Mouse (Mus musculus): ENCODE measurements around the gene Acvrl1.
A peak's percentile ranks its signal among the peaks of the same experiment; 100 is the strongest.

The Acvrl1 gene

DNA sequence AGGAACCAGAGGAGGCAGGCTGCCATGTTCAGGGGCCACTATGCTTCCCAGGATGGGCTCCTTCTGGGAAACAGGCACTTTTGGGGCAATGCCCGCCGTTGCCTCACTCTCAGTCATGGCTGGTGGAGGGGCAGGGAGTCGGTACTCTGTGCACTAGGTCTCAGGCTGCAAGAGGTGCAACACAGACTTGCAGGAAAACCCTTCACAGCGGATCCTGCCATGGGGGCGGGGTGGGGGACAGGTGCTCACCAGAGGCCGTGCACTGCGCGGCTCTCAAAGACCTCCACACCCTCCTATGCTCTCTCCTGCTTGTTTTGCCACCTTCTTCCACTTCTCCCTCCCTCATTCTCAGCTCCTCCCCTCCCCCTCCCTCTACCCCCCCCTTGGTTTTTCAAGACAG is 14.3 kb downstream of the Acvrl1 start:
- no peak for DNase-seq (ENCODE audit: low read depth)

DNA sequence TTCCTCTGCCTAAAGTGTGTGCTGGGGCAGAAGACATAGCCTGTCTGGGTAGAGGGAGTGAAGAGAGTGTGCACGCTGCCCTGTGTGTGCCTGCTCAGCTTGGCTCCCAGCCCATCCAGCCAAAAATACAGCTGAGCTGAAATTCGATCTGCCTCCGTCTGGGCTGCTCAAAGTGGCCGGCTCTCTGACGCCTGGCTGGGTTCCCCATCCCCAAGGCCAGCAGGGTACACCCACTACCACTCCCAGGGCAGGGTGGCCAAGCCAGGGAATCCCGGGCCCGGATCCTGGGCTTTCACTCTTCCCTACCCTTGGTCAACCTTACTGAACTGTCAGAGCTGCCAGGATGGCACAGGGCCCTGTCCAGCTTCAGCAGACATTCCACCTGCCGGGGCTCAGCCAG is 15.2 kb downstream of the Acvrl1 start:
- no peak for DNase-seq (ENCODE audit: low read depth)

DNA sequence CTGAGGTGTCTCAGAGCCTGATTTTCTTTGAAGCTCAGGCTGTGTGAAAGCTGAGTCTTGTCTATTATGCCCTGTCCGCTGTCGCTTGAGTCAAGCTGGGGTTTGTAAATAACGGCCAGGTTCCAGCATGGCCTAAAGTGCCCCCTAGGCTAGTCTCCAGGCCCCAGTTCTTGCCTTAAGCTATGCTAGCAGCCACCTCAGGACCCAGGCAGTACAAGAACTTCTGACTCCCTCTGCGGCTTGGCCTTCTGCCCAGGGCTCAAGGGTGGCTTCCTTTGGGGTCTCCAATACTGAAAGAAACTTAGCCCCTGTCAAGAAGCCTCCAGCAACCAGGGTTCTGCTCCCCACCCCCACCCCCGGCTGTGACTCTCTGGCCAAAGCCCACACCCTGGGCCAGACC is 15.9 kb downstream of the Acvrl1 start:
- DNase-seq (ENCODE audit: low read depth): no peak

DNA sequence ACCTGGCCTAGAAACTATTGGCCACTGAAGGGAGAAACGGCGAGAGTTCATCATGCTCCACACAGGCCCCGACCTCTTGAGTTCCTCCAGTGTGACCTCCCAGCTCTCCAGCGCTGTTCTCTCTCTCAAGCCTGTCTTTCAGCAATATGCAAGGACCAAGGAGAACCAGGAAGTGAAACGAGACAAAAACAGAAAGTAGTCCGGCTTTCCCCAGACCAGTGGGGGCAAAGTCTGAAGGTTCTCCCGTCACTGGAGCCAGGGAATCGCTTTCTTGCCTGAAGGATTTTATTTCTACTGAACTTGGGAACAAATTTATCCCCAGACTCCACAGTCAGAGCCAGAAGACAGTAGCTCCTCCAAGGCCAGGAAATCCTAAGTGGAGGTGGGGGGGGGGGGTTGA is 16.5 kb downstream of the Acvrl1 start:
- no peak for DNase-seq (ENCODE audit: low read depth)

DNA sequence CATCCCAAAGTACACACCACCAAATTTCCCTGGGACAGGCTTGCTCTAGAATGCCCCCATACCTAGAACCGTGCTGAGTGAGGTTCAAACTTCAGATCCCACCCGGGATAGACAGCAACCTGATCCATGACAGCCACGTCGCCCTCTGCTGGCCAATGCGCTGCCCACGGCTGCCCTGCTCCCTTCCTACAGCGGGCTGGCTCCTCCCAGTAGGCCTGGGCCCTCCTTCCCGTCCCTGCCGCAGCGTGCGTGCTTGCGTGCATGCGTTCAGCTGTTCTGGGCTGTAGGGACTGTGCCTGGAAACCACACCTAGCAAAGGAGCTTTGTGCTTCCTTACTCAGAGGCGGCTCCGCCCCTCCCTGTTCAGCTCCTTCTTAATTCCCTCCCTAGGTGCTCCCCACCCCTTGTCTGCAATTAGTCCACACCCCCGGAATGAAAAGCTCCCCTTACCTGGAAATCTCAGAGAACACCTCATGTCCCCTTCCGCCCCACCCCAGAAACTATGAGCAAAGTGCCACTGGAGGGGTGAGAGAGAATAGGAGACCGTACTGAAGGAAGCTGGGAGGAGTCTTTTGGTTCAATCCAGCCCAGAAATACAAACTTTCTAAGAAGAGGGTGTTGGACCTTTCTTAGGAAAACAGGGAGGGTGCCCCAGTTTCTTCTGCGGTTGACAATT is 17.2 kb downstream of the Acvrl1 start:
- DNase-seq (ENCODE audit: low read depth): peak; percentile 93

DNA sequence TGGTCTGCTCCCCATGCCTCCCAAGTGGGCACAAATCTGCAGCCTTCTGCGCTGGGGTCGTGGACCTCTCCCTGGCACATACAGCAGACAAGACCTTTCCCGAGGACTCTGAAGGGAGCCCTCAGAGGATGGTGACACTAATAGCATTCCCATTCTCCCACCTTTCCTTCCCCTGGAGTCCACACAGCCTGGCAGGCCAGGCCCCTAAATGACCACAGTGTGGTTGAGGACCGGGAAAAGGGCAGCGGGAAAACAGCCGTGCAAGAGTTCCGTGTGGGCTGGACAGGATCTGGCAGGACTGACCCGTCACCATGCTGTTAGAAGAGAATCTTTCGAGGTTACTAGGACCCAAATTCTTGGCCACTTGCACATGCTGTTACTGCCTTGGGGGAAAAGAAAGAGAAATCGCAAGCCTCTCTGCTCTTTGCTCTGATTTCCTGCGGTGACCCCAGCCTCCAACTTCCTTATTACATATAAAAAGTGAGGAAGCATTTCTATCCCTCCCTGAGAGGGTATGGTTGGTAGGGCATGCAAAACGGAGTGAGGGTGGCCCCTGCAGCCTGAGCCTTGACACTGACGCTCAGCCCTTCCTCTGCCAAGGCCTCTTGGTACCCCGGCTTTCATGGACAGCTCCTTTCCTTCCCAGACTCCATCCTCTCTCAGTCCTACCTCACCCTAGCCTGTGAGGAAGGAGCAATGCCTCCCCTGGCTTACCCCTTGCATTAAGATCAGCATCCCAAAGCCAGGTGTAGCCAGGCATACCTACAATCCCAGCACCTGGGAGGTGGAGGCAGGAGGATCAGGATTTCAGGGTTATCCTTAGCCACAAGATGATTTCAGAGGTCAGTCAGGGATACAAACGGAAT is 18.0 kb downstream of the Acvrl1 start:
- DNase-seq (ENCODE audit: low read depth): no peak

DNA sequence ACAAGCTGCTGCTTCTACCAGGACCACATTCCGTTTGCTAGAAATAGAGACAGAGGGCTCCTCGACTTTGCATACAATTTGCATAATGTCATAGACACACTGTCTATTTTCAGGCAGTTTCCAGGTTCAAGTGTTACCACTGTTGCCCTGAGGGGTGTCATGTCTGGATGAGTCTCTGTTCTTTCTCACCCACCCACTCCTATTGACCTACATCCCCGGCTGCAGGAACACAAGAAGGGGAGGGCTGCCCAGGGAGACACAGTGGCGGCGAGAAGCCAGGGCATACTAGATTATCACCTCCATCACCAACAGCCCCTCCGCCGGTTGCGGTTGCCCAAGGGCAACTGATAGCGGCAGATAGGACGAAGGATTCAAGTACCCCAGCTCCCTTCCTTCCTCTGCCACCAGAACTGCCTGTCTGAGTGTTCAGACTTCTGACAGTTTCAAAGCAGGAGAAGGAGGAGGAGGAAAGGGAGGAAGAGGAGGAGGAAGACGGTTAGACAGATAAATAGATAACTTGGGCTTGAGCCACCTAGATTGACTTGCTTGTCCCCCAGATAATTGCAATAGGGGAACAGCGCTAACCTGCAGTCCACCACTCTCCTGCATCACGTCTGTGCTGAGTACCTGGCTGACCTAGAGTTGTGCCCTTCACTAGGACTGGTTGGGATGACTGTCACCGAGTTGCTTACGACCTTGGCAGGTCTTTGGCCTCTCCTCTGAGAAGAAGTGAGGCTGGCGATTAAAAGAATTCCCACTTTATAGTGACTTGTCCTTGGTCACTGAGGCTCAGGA is 19.0 kb downstream of the Acvrl1 start:
- DNase-seq (ENCODE audit: low read depth): peak; percentile 41

DNA sequence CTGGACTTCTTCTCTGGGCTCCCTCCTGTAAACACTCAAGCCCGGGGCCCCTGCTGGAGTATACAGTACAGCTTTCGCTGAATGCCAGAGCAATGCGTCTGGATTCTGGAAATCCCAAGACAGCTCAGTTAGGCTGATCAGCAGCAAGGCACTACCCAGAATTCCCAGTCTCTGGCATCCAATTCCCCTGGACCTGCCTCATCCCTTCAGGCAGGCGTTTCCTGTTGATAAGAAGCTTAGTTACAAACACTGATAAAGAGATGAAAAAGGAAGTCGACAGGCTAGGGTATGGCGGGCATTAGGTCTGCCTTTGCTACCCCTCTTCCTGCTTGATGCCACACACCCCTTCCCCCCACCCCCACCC is 19.6 kb downstream of the Acvrl1 start:
- DNase-seq (ENCODE audit: low read depth): peak; percentile 41

DNA sequence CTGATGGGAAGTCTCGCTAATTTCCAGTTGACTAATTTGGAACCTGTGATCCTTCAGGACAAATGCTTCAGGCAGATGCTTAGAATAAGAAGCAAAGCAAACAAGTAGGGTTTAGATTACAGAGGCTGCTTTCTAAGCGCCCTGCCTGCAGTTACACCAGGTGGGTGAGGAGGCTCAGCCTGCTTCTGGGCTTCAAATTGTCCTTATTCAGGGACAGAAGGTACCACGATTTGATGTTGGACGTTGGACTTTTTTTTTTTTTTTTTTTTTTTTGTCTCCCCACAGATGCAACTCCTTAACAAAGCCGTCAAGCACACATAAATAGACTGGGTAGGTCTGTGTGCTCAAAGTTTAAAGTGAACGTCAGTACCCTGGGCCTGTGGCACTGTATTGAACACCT is 20.3 kb downstream of the Acvrl1 start:
- no peak for DNase-seq (ENCODE audit: low read depth)

DNA sequence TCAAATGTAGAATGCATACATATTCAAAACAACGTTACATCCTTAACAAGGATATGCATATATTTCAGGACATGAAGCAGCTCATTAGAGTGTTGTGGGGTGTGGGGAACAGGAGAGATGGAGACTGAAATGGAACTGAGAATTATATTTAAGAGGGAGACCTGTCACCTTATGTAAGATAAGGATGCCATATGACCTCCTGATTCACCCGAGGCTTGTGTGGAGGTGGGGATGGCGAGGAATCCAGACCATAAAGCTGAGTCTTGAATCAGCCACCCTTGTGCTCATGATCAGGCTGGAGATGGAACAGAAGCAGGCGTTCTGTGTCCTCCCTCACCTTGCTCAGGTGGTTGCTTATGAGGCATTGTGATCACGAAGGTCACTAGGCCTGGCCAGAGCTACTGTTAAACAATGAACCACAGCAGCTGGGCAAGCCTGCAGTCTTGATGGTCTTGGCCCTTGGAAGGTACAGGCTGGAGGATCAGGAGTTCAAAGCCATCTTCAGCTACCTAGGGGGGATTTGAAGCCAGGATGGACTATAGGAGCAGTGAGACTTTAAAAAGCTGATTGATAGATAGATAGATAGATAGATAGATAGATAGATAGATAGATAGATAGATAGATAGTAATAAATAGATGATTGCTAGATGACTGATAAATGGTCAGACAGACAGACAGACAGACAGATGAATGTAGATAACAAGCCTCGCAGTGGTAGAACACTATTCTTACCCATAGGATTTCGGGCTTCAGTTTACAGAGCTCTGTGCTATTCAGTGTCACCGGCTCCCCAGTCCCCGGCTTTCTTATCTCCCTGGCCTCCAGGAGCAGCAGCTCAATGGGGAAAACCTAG is 23.3 kb downstream of the Acvrl1 start:
- DNase-seq (ENCODE audit: low read depth): no peak

DNA sequence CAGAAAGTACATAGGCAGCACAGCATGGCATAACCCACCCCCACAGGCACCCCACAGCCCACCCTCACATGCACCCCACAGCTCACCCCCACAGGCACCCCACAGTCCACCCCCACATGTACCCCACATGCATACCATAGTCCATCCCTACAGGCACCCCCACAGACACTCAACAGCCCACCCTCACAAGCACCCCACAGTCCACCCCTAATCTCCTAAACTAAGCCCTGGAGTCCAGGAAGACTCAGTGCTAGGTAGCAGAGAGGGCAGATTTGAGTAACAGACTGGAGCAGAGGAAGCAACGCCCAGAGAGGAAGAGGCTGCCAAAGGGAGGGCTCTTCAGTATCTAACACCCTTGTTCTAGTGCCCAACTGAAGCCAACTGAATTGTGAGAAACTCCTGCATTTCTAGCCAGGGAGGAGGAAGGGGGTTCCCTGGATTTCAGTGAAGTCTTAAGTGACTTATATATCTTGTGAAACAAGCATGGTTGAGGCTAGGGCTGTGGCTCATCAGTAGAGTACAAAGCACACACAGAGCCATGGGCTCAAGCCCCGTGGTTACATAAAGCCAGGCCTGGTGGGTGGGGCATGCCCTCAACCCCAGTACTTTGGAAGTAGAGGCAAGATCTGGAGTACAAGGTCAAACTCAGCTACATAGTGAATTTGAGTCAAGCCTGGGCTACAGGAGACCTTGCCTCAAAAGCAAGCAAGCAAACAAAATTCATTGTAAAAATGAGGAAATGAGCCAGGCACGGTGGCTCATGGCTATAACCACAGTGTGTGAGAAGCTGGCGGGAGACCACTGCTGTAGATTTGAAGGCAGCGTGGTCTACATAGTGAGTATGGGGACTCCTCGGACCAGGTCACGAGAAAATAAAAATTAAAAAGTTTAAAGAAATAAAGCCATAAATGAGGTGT is 26.6 kb downstream of the Acvrl1 start:
- DNase-seq (ENCODE audit: low read depth): no peak

DNA sequence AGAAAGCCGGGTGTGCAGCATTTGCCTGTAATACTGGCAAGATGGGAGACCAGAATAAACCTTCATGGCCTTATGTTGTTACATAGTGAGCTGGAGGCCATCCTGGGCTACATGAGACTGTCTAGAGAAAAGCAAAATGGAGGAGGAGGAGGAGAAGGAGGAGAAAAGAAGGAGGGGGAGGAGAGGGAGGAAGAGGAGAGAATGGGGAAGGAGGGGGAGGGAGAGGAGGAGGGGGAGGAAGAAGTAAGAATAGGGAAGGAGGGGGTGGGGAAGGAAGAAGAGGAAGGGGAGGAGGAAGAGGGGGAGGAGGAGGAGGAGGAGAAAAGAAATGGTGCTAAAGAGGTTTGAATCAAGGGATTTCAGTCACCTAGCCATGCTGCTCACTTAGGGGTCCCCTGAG is 31.8 kb downstream of the Acvrl1 start:
- DNase-seq (ENCODE audit: low read depth): no peak

DNA sequence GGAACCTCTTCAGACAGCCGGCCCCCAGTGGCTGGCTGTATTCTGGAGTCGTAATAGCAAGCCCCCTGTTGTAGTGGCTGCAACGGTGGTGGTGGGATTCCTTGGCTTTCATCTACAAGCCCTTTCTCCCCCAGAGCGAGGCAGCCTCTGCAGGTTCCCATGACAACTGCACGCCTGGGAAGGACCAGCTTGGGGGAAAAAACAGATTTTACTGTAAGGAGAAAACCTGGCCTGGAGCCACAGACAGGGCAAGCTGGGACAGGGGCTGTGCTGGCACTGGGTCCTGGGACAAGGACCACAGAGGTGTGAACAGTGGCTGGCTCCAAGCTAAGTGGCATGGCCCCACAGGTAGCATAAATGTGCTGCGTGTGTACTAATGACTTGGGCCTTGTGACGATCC is 32.3 kb downstream of the Acvrl1 start:
- DNase-seq (ENCODE audit: low read depth): no peak

DNA sequence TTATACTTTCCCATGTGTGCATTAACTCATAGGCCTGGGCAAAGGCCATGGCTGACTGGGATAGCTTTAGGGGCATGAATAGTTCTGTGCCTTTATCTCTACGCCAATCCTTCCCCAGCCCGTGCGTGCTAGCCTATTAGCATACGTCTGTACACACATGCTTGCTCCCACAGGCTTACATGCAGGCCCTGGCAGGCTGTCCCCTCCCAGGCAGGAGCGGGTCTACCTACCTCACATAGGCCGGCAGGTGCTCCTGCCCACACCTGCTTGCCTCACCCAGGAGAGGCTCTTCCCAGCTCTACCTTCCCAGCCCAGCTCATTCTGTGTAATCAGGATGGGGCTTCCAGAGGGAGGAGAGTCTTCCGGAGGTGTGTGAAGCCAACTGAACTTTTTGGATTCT is 33.2 kb downstream of the Acvrl1 start:
- no peak for DNase-seq (ENCODE audit: low read depth)

DNA sequence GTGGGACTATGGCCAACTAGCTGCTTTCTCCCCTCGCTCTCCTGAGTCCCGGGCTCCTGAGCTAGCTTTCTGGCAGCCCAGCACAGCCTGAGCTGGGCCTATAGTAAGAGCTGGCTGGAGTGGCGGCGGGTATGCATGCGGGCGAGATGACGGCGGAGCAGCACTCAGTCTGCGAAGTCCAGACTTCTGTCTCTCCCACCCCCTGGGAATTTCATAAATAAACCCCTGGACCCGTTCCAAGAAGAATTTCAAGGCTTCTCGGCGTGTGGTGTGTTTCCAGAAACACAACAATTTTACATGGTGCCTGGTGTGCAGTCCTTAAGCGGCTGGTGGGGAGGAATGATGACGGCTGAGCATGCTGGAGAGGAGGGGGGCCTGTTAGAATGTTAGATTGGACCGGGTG is 34.7 kb downstream of the Acvrl1 start:
- DNase-seq (ENCODE audit: low read depth): no peak

DNA sequence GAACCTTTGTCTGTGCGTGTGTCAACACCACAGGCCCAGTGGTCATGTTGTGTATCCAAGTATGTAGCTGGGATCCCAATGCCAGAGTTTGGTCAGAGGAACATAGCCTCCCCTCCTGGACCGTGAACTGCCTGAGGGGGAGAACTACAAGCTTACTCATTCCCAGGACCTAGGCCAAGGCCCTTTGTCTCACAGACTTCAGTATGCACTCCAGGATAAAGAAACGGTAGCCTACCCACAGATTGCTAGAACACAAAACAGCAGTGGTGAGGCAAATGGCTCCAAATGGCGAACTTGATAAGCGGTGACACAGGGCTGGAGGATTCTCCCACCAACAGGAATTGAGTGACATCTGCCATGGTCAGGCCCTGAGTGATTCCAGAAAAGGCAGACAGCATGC is 35.5 kb downstream of the Acvrl1 start:
- no peak for DNase-seq (ENCODE audit: low read depth)

DNA sequence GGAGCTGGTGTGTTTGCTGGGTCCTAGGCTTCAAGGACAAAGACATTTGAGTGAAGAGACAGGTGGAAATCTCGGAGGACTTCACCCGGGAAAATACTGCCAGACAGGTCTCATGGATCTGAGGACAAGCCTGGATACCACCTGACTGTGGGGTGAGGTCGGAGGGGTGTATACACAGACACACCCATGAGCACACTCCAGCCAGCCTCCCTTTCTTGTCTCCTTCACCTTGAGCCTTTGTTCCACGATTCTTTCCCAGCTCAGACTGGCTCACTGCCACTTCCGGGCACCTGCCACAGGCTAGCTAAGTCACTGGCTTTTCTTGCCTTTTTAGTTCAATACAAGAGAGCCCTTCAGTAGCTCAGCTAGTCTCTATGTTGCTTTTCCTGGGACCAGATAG is 36.0 kb downstream of the Acvrl1 start:
- DNase-seq (ENCODE audit: low read depth): no peak

DNA sequence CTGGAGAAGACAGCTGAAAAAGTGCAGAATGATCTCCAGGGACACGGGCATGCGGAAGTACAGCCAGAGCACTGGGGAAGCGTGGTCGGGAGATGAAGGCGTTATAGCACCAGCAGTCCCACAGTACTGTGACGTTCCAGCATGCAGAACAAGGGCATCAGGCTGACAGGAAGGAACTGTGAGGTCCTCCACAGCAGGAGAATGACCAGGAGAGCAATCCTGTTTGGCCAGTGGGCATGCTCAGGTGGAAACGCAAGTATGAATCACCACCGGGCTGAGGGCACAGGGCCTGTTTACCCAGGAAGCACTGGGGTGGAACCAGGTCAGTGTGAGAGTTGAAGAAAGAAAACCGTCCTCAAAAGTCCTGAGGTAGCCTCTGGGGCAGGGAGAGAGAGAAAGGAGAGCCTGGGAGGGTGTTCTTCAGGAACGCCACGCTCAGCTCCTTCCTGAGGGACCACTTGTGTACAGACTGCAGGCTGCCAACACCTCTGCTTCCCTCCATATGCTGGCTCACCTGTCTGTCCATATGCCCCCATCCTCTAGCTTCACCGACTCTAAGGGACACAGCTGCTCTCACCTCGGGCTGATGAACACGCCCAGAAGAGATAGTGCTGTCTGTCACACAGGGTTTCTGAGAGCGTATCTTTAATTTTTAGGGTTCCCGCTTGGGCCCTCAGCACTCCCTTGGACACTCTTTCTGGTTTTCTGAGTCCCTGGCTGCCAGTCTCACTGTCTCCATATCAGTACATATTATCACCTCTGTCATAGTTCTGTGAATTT is 37.5 kb downstream of the Acvrl1 start:
- no peak for DNase-seq (ENCODE audit: low read depth)

DNA sequence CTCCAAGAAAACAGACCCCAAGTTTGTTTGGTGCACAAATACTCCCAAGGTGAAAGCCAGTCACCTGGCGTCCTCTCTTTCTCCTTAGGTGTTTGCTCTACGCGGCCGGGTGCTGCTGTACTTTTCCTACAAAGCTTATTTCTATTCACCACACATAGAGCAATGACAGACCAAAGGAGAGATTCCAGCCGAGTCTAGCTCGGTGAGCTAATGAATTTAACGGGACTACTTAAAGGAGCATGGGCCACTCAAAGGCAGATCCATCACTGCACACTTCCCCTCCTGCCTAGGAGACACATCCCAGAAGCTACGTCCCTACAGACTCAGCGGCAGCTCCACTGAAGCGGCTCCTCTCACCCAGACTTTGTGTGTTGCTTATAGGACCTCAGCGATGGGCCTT is 39.2 kb downstream of the Acvrl1 start:
- DNase-seq (ENCODE audit: low read depth): no peak

DNA sequence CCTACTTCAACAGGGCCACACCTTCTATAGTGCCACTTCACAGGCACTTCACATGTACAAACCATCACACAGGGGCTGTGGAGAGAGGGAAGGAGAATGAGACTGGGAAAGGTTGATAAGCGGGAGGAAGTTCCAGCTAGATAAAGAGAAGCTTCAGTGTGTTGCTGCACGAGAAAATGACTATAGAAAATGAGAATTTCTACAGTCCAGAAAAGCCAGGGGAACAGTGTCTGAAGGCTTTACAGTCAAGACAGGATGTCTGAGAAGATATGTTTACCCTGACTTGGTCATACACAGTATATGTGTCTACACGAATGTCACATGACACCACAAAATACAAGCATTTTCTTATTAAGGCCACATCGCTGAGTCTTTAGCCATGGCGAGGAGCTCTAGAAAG is 41.6 kb downstream of the Acvrl1 start:
- no peak for DNase-seq (ENCODE audit: low read depth)

All from naive thymus-derived CD4-positive, alpha-beta T cell, adult 2 months (primary cell).